Mouse (Mus musculus): Measurements from ENCODE around the gene Slc9a9. TPM values are rescaled to one million over a fixed set of nuclear protein-coding genes. Genes with fewer than 3 reads are reported as not detected.

Gene Slc9a9
- polyA plus RNA-seq, 1 experiment from 2014 or later: 3.0 TPM

DNA sequence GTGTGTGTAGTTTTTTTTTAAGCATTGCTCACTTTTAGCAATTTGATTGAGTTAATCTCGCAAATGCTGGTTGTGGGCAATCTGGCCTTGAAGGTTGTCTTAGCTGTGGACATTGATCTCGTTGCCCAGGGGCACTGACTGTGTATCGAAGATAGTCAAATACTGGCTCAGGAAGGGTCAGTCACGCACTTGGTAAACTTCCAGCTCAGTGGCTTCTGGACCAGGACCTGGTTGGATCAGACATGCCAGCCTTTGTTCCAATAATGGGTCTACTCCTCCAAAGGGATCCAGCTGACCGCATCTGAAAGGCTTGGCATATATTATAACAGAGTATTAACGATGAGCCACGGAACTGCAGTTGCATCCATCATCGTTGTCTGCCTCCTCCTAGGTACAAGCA, 489.2 kb downstream of the Slc9a9 start:
- Histone ChIP-seq H3K27ac (replicated peaks) (no peak overlapping the region), H3K4me1 (peaks cover 5% of the 10 kb centered on the region; the same call in 1 of the 2 replicates), H3K4me2 (replicated peaks) (no peak overlapping the region), H3K9ac (replicated peaks) (no peak overlapping the region), H3K9me3 (no peaks in the 10 kb centered on the region), H3K36me3 (no peaks in the 10 kb centered on the region), H3K4me3 (no peak overlapping the region), H3K27me3 (no peaks in the 10 kb centered on the region)
- WGBS: 64% methylated on average over 8 of the region's 8 CpGs
- ATAC-seq (replicated peaks): no peak

DNA sequence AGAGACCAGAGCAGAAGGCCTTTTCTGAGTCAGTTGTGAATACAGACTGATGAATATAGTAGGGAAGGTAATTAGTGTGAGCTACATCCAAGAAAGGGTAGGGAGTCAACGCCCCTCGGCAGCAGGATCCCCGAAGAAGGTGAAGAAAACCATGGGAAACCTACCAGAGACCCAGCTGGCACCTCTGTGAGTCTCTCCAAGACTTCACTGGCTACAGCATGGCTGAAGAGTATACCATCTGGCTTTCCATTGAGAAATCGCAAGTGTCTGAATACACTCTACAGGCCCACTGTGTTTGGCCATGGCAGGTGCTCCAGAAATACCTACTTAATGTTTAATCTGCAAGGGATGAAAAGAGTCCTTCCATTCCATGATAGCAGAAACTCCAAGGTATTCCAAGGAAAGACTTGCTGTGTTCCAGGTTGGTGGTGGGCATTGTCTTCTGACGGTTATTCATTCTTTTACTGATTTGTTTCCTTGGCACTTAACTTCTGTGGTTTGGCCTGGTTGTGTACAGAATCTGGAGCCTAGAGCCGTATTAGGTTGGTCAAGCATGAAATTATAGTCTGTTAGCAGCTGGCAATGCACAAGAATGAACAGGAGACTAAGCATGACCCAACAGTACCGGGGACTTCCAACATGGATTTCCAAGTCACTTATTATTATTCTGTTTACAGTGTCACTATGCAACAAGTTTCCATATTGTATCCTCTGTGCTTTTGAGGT, 491.0 kb downstream of the Slc9a9 start:
- WGBS: 63% methylated on average over 7 of the region's 7 CpGs
- H3K4me1 ChIP-seq: peaks cover 5% of the 10 kb centered on the region; the same call in 1 of the 2 replicates
- no peaks in the 10 kb centered on the region for H3K27me3 ChIP-seq
- H3K27ac ChIP-seq (replicated peaks): no peak overlapping the region
- no peaks in the 10 kb centered on the region for H3K36me3 ChIP-seq
- H3K9me3 ChIP-seq: no peaks in the 10 kb centered on the region
- H3K4me3 ChIP-seq: no peak overlapping the region
- ATAC-seq (replicated peaks): peak; percentile 49; the same call in 1 of the 2 replicates
- H3K9ac ChIP-seq (replicated peaks): no peak overlapping the region
- no peak overlapping the region for H3K4me2 ChIP-seq (replicated peaks)

DNA sequence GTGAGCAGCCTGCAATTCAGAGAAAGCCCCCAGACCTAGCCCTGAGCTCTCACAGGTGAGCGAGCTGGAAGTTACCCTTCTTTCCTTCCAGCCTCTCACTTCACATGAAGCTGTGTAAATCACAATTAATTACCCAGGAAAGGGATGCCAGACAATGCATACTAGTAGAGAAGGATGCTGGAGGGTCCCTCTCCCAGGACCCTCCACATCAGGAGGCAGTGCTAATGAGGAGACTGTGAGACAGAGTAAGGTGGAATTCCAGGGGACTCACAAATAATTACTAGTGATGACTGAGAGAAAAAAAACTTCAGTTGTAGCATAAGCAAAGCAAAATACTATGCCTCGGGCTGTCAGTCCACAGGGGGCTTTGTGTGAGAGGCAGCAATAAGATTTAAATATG, 492.0 kb downstream of the Slc9a9 start:
- 42% methylated on average over 2 of the region's 2 CpGs for WGBS
- H3K9me3 ChIP-seq: no peaks in the 10 kb centered on the region
- ATAC-seq (replicated peaks): no peak

DNA sequence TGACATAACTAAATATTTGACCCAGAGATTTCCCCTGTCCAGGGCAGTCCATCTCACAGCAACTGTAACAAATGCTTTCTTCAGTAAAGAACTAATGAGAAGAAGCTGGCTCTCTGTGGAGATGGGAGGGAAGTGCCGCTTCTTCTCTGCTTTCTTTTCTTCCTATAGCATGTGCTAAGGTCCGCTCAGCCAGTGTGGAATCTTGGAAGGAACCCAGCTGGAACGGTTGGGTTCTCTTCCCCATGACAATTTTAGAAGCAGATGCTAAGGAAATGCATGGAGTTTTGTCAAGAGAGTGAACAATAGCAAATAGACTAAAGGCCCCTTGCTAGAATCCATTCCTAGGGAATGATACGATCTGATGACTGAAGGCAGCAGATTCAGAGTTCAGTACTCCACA, 496.5 kb downstream of the Slc9a9 start:
- 60% methylated on average over 4 of the region's 4 CpGs for WGBS
- no peaks in the 10 kb centered on the region for H3K9me3 ChIP-seq
- H3K4me1 ChIP-seq: peaks cover 13% of the 10 kb centered on the region; the same call in 1 of the 2 replicates
- no peak for ATAC-seq (replicated peaks)
- no peak overlapping the region for H3K27ac ChIP-seq (replicated peaks)
- no peaks in the 10 kb centered on the region for H3K27me3 ChIP-seq
- H3K4me3 ChIP-seq: no peak overlapping the region
- H3K9ac ChIP-seq (replicated peaks): no peak overlapping the region
- no peaks in the 10 kb centered on the region for H3K36me3 ChIP-seq
- no peak overlapping the region for H3K4me2 ChIP-seq (replicated peaks)

More for the DNA sequence above, 492.0 kb downstream of the Slc9a9 start:
- no peak overlapping the region for H3K9ac ChIP-seq (replicated peaks)
- H3K27ac ChIP-seq (replicated peaks): no peak overlapping the region
- H3K4me2 ChIP-seq (replicated peaks): no peak overlapping the region
- no peaks in the 10 kb centered on the region for H3K27me3 ChIP-seq
- H3K36me3 ChIP-seq: no peaks in the 10 kb centered on the region
- peaks cover 5% of the 10 kb centered on the region; the same call in 1 of the 2 replicates for H3K4me1 ChIP-seq
- no peak overlapping the region for H3K4me3 ChIP-seq

DNA sequence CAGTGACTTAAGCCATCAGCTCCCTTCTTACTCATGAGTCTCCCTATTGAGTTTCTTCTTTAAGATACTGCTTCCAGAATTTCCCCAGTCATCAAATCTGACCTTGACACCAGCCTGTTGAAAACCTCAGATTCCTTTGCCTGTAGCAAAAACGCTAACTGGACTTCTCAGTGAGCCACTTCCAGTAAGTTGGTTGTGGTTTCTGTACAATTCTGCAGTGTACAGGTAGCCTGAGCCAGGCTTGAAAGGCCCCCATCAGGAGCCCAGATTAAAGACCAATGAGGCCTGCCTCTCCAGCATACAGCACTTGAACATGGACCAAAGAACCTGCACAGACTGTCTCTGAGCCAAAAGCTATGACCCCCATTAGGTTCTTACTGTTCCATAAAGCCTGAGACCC, 498.1 kb downstream of the Slc9a9 start:
- Histone ChIP-seq H3K27ac (replicated peaks) (peak overlapping the region; percentile 87; the same call in 1 of the 2 replicates), H3K9ac (replicated peaks) (no peak overlapping the region), H3K9me3 (no peaks in the 10 kb centered on the region), H3K27me3 (no peaks in the 10 kb centered on the region), H3K4me3 (no peak overlapping the region), H3K4me1 (peaks cover 13% of the 10 kb centered on the region; the same call in 1 of the 2 replicates), H3K4me2 (replicated peaks) (no peak overlapping the region), H3K36me3 (no peaks in the 10 kb centered on the region)
- 93% methylated on average over 1 of the region's 1 CpGs for WGBS
- ATAC-seq (replicated peaks): 0 out of 2 replicates have a peak, but pooled peaks have one; percentile 2

DNA sequence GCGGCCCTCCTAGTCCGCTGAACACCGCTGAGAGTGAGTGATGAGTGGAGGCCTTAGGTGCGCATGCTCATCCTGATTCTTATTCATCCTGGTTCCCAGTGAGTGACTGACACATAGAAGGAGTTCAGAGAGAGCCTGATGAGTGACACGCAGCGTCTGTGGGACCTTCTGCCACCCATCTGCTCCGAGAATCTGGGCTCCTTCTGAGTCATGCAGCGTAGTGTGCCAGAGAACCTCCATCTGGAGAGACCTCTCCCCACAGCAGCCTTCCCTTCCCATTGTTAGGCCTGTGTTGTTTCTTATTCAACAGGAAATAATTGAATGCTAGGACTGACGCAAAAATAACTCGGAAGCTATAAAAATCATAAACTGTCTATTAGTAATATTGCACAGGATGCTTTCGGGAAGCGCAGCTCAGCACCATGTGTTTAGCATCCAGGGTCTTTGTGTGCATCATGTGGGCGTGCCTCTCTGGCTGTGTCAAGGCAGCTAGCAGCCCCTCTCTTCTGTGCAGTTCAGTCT, 498.8 kb downstream of the Slc9a9 start:
- 57% methylated on average over 13 of the region's 13 CpGs for WGBS
- peaks cover 13% of the 10 kb centered on the region; the same call in 1 of the 2 replicates for H3K4me1 ChIP-seq

DNA sequence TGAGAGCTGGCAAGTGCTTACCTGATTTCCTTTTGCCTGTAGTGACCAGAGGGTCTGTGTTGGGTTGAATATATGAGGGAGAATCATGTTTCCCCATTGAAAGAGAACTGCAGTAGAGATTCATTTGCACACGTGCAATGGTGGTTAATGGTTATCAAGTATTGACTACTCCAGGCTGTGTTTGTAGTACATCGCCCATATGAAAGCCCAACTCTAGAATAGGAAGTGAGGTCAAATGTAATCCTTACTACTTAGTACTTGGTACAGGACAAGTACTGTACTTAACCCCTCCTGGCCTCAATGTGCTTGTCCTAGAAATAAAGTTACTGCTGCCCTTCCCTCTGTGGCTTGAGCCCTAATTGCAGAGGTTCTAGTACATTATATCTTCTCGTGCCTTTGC, 508.5 kb downstream of the Slc9a9 start:
- H3K4me2 ChIP-seq (replicated peaks): no peak overlapping the region
- H3K9me3 ChIP-seq: no peaks in the 10 kb centered on the region
- H3K9ac ChIP-seq (replicated peaks): no peak overlapping the region
- no peaks in the 10 kb centered on the region for H3K27me3 ChIP-seq
- H3K4me1 ChIP-seq: peaks cover 16% of the 10 kb centered on the region
- no peak overlapping the region for H3K4me3 ChIP-seq
- no peaks in the 10 kb centered on the region for H3K36me3 ChIP-seq
- ATAC-seq (replicated peaks): no peak
- 93% methylated on average over 3 of the region's 3 CpGs for WGBS
- no peak overlapping the region for H3K27ac ChIP-seq (replicated peaks)

More for the DNA sequence above, 498.8 kb downstream of the Slc9a9 start:
- no peak overlapping the region for H3K4me2 ChIP-seq (replicated peaks)
- no peaks in the 10 kb centered on the region for H3K9me3 ChIP-seq
- H3K36me3 ChIP-seq: no peaks in the 10 kb centered on the region
- peak; percentile 96 for ATAC-seq (replicated peaks)
- peak overlapping the region; percentile 87 for H3K27ac ChIP-seq (replicated peaks)
- no peak overlapping the region for H3K4me3 ChIP-seq
- H3K27me3 ChIP-seq: no peaks in the 10 kb centered on the region
- no peak overlapping the region for H3K9ac ChIP-seq (replicated peaks)

DNA sequence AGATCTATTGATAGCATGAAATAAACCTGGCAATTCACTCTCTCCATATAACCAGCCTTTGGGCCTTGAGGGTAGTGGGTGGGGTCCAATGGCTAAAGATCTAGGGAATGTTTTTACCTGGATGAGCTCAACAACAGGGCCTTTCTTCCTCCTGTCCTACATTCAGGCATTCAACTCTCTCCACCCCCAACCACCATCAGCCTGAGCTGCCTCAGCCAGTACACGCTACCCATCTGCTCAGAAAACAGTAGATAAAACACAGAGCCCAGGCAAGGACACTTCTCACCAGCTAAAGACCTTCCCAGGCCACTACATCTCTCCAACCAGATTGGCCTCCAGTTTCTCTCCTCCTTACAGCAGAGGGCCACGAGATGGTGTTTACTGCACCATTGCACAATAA, 510.3 kb downstream of the Slc9a9 start:
- WGBS: 70% methylated on average over 2 of the region's 2 CpGs
- Histone ChIP-seq H3K4me2 (replicated peaks) (no peak overlapping the region), H3K9ac (replicated peaks) (no peak overlapping the region), H3K27me3 (no peaks in the 10 kb centered on the region), H3K4me3 (no peak overlapping the region), H3K36me3 (no peaks in the 10 kb centered on the region), H3K27ac (replicated peaks) (no peak overlapping the region), H3K9me3 (no peaks in the 10 kb centered on the region), H3K4me1 (peaks cover 16% of the 10 kb centered on the region)
- no peak for ATAC-seq (replicated peaks)

DNA sequence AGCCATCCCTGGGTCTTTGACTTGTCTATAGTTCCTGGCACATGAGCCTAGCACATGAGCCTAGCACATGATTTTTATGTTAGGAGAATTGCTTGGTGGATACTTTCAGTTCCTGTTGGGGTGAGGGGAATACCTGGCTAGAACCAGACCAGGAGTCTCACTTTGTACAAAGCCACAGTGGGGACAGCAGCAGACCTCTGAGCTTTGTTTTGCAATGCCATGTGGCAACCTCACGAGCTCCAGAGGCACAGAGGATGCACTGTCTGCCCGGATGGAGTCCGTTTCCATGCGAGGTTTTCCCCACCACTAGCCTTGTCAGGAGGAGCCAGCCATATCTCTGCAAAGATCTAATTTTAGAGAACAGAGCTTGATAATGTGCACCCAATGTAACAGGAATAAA, 510.9 kb downstream of the Slc9a9 start:
- H3K4me1 ChIP-seq: peaks cover 16% of the 10 kb centered on the region
- no peak overlapping the region for H3K9ac ChIP-seq (replicated peaks)
- H3K9me3 ChIP-seq: no peaks in the 10 kb centered on the region
- 76% methylated on average over 4 of the region's 4 CpGs for WGBS
- no peaks in the 10 kb centered on the region for H3K36me3 ChIP-seq
- no peak overlapping the region for H3K4me2 ChIP-seq (replicated peaks)
- no peaks in the 10 kb centered on the region for H3K27me3 ChIP-seq
- no peak overlapping the region for H3K4me3 ChIP-seq
- no peak for ATAC-seq (replicated peaks)
- H3K27ac ChIP-seq (replicated peaks): no peak overlapping the region

DNA sequence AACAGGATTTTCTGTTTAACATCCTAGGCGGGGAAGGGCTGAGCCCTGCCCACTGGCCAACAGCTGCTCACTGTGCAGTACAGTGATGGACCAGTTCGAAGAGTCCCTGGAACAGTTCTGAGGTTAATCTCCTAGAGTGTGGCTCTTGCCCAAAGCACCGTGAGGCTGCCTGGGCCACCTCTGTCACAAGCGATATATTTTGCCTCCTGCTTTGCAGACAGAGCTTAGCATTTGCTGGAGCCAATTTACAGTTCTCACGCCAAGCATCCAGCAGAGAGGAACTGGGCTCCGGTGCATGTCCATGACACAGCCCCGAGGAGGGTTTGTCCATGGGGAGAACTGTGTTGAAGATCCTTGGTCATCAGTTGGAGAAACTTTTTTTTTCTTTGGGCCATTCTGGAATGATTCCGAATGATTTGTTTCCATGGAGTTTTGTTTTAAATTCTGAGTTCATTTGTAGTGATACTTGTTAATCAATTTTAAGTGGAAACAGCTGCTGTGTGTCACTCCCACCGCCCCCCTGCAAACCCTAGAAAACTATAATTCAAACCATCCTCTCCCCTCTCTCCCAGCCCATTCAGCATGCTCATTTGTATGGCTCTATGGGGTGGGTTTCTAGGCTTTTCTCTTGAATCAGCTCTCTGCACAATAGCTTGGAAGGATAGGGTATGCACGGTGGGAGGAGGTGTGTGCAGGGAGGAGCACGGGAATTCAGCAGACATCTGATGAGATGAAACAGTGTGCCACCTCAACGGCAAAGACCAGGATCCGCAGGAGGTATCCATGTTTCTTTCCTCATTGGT, 511.7 kb downstream of the Slc9a9 start:
- Histone ChIP-seq H3K36me3 (no peaks in the 10 kb centered on the region), H3K9me3 (no peaks in the 10 kb centered on the region), H3K4me3 (no peak overlapping the region), H3K27me3 (no peaks in the 10 kb centered on the region), H3K27ac (replicated peaks) (no peak overlapping the region), H3K9ac (replicated peaks) (no peak overlapping the region), H3K4me2 (replicated peaks) (no peak overlapping the region), H3K4me1 (peaks cover 16% of the 10 kb centered on the region)
- peak; percentile 74 for ATAC-seq (replicated peaks)
- 37% methylated on average over 13 of the region's 13 CpGs for whole genome bisulfite sequencing

DNA sequence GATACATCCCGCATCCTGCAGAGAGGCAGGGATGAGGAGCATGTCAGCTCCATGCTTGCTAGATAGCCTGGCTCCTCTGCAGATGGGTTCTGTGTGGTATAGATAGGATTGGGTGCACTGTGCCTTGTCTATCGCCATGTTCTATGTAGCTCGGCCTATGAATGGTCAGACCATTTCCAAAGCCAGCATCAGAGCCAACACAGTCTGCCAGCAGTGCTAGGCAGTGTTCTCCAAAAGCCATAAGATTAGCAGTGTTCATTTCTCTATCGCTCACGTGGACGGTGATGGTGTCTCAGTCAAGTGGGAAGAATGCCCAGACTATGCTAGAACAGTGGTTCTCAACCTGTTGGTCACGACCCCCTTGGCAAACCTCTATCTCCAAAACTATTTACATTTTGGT, 512.6 kb downstream of the Slc9a9 start:
- Histone ChIP-seq H3K27me3 (no peaks in the 10 kb centered on the region), H3K9me3 (no peaks in the 10 kb centered on the region), H3K4me2 (replicated peaks) (no peak overlapping the region), H3K4me3 (no peak overlapping the region), H3K9ac (replicated peaks) (no peak overlapping the region), H3K27ac (replicated peaks) (no peak overlapping the region), H3K4me1 (peaks cover 16% of the 10 kb centered on the region), H3K36me3 (no peaks in the 10 kb centered on the region)
- WGBS: 84% methylated on average over 7 of the region's 7 CpGs
- ATAC-seq (replicated peaks): peak; percentile 36; the same call in 1 of the 2 replicates

DNA sequence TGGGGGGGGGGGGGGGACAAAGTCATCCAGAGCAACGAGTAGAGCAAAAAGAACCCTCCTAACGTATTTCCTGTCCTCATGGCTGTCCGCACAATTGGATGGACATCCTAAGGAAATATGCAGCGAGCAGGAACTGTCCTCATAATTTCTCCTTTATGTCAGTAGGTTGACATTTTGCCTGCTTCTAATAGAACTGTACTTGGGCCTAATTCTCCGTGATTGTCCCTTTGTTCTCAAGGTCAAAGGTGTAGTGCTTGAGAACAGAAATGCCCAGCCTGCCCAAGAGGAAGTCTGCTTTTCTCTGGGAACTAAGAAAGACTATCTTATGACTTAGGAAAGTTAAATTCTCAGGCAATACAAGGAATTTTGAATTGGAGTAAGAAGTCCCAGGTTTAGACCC, 514.7 kb downstream of the Slc9a9 start:
- no peaks in the 10 kb centered on the region for H3K36me3 ChIP-seq
- H3K4me2 ChIP-seq (replicated peaks): no peak overlapping the region
- no peak overlapping the region for H3K27ac ChIP-seq (replicated peaks)
- no peak for ATAC-seq (replicated peaks)
- no peak overlapping the region for H3K4me3 ChIP-seq
- 82% methylated on average over 5 of the region's 5 CpGs for WGBS
- H3K27me3 ChIP-seq: no peaks in the 10 kb centered on the region
- H3K9ac ChIP-seq (replicated peaks): no peak overlapping the region
- H3K9me3 ChIP-seq: no peaks in the 10 kb centered on the region
- peaks cover 16% of the 10 kb centered on the region for H3K4me1 ChIP-seq
